Mouse (Mus musculus): ENCODE measurements at regions not wholly inside any gene's neighbourhood (a gene's known extent, or its start where the extent isn't known, plus 50 kb on each side); places are given as distances from the start of the nearest gene placed in this dataset.

DNA sequence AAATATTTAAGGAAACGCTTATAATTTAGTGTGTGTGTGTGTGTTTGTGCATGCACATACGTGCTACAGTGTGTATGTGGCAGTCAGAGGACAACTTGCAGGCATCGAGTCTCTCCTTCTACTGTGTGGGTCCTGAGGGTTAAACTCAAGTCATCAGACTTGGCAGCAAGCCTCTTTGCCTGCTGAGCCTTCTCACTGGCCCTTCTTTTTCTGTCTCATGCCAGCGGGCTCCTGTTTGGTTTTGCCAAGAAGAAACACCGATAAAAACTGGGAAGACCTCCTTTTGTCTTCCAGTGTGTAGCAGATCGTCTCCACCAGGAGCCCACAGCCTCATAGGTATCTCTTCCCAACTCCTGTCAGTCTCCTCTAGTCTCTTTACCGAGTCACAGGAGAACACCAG lies 81.9 kb upstream of the Rbpj start:
- H3K9ac ChIP-seq = no peak overlapping the region
- 87% methylated on average over 7 of the region's 7 CpGs for WGBS
- no peak for ATAC-seq (ENCODE audit: insufficient read depth, low FRiP score, low read depth)
- H3K4me3 ChIP-seq (replicated peaks) = no peak overlapping the region
- H3K9me3 ChIP-seq = no peaks in the 10 kb centered on the region
- H3K36me3 ChIP-seq = no peaks in the 10 kb centered on the region
- H3K27ac ChIP-seq = no peak overlapping the region
- H3K27me3 ChIP-seq (replicated peaks) = no peaks in the 10 kb centered on the region
- no peak overlapping the region for H3K4me2 ChIP-seq
- peaks cover 14% of the 10 kb centered on the region for H3K4me1 ChIP-seq

DNA sequence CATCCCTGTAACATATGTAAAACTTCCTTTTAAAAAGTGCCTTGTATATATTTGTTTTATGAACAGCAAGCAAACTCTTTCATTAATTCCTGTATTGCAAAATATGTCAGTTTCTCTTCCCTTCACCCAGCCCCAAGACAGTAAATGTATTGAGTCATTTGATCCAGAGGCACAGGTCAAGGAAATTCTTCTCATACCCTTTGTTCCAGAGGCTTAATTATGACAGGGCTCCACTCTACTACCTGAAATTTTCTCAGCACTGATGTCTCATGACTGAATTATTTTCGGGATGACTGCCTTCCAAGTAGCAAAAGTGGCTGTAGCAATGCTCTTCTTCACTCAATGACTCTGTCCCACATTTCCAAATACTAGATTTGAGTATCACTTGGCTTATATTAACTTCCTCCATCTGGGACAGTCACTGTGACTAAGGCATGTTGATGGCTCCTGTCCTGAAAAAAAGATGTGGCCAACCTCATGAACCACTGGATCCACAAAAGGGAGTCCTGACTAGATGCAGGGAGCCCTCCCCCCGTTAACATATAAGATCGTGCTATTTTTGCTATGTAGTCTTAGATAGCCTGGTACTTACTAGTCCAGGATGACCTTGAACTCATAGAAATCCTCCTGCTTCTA lies 80.3 kb upstream of the Rbpj start:
- no peak for ATAC-seq (ENCODE audit: insufficient read depth, low FRiP score, low read depth)

DNA sequence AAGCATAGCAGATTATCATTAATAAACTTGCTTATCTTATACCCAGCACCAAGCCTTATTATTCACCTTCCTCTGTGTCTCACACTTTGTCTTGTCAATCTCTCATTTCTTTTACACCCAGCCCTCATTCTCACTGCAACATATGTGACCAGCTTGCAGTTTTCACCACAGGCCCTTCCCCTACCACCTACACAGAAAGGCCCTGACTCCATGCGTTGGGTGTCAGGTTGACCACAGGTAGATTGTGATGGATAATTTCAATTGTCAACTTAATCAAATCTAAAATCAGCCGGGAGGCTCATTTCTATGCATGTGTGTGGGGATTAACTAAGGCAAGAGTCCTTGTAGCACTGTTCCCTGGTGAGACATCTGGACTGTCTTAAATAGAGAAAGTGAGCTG lies 72.4 kb upstream of the Rbpj start:
- H3K4me2 ChIP-seq = no peak overlapping the region
- no peaks in the 10 kb centered on the region for H3K36me3 ChIP-seq
- WGBS = 81% methylated on average over 2 of the region's 2 CpGs
- H3K27ac ChIP-seq = no peak overlapping the region
- H3K9ac ChIP-seq = no peak overlapping the region
- no peak overlapping the region for H3K4me3 ChIP-seq (replicated peaks)
- H3K27me3 ChIP-seq (replicated peaks) = no peaks in the 10 kb centered on the region
- no peaks in the 10 kb centered on the region for H3K9me3 ChIP-seq
- no peak for ATAC-seq (ENCODE audit: insufficient read depth, low FRiP score, low read depth)
- H3K4me1 ChIP-seq = no peaks in the 10 kb centered on the region

More for the DNA sequence above, 80.3 kb upstream of the Rbpj start:
- Histone ChIP-seq H3K9ac (no peak overlapping the region), H3K4me1 (peaks cover 4% of the 10 kb centered on the region), H3K4me3 (replicated peaks) (no peak overlapping the region), H3K27me3 (replicated peaks) (no peaks in the 10 kb centered on the region), H3K9me3 (no peaks in the 10 kb centered on the region), H3K36me3 (no peaks in the 10 kb centered on the region), H3K27ac (no peak overlapping the region), H3K4me2 (no peak overlapping the region)
- WGBS = 82% methylated on average over 3 of the region's 3 CpGs

DNA sequence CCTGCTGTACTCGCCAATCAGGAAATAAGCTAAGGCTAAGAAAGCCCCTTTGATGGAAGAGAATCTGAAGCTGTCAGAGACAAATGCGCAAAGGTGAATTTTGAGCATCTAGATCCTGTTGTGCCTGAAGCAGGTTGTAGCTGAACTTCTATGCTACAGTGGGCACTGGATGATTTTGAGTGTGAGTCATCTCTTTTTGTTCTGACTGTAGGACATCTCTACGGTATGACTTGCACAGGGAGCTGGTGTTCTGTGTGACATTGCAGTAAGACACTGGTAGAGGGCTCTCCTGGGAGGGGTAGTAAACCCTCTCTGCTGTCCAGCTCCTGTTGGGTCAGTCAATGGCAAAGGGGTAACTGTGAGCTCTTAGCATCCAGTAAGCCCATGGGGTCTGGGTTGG lies 71.4 kb upstream of the Rbpj start:
- no peak overlapping the region for H3K4me3 ChIP-seq (replicated peaks)
- H3K27me3 ChIP-seq (replicated peaks) = no peaks in the 10 kb centered on the region
- no peak overlapping the region for H3K4me2 ChIP-seq
- no peak overlapping the region for H3K9ac ChIP-seq
- no peaks in the 10 kb centered on the region for H3K9me3 ChIP-seq
- no peaks in the 10 kb centered on the region for H3K36me3 ChIP-seq
- H3K27ac ChIP-seq = no peak overlapping the region
- no peaks in the 10 kb centered on the region for H3K4me1 ChIP-seq
- ATAC-seq (ENCODE audit: insufficient read depth, low FRiP score, low read depth) = no peak
- 91% methylated on average over 3 of the region's 3 CpGs for WGBS

DNA sequence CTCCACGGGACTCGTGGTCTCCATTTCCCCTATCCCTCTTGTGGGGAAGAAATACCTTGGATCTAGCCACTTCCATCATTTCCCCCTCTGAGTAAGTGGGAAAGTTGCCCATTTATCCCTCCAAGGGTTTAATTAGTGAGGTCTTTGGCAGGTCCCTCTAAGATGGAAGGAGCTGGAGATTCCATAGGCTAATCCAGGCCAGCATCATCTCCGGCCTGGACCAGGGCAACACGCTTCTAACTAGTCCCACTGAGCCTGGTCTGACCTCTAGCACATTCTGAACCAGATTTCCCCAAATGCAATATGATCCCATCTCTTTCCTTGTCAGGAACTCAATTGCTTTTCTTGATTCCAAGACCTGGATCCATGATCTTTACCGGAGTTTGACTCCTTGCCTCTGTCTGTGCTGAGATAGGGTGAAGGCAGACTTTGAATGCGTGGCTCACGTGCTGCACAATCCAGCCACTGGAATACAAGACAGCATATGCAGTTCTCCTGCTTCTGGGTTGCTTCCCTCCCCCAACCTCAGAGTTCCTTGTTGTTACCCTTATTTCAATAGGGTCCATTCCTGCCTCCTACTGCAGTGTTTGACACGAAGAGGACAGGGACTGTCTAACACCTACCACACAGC lies 67.4 kb upstream of the Rbpj start:
- ATAC-seq (ENCODE audit: insufficient read depth, low FRiP score, low read depth) = no peak
- Histone ChIP-seq H3K27me3 (replicated peaks) (no peaks in the 10 kb centered on the region), H3K4me2 (no peak overlapping the region), H3K4me3 (replicated peaks) (no peak overlapping the region), H3K27ac (no peak overlapping the region), H3K9ac (no peak overlapping the region), H3K4me1 (no peaks in the 10 kb centered on the region), H3K36me3 (no peaks in the 10 kb centered on the region), H3K9me3 (no peaks in the 10 kb centered on the region)
- WGBS = 89% methylated on average over 8 of the region's 8 CpGs

DNA sequence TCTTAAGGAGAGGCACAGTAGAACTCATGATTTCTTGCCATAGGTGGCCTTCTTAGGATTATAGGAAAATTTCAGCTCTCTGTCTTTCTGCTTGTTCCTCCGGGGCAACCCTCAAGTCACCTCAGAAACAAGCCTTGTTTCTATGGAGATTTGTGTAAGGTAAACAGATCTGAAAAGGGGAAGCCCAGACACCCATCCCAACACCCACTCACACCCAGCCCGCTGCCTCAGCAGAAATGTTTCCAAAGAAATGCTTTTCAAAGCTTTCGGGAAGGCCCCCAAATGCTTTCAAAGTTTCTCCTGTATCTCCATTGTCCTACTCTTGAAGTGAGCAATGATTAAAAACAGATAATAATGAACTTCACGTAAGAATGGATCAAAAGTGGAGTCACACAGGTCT lies 64.9 kb upstream of the Rbpj start:
- H3K4me2 ChIP-seq = no peak overlapping the region
- 47% methylated on average over 4 of the region's 4 CpGs for WGBS
- H3K9ac ChIP-seq = no peak overlapping the region
- ATAC-seq (ENCODE audit: insufficient read depth, low FRiP score, low read depth) = no peak
- no peak overlapping the region for H3K27ac ChIP-seq
- H3K9me3 ChIP-seq = no peaks in the 10 kb centered on the region
- no peaks in the 10 kb centered on the region for H3K36me3 ChIP-seq
- no peaks in the 10 kb centered on the region for H3K27me3 ChIP-seq (replicated peaks)
- H3K4me3 ChIP-seq (replicated peaks) = no peak overlapping the region
- H3K4me1 ChIP-seq = no peaks in the 10 kb centered on the region

DNA sequence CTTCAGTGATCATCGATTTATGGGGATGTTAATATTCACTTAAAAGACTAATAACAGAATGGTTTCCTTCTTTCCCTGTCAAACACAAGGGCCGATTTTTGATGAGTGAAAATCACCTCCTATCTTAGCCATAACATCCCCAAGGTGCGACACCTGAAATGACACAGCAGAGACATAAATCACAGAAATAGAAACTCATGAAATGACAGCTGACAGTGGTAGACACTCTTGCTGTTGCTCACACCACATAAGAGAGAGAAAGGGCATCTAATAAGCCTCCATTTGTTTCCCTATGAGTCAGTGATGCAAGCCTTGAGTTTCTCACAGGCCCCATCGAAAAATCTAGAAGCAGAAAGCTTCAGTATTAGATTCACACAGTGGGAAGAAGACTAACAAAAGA lies 63.9 kb upstream of the Rbpj start:
- no peaks in the 10 kb centered on the region for H3K36me3 ChIP-seq
- H3K9ac ChIP-seq = no peak overlapping the region
- WGBS = 84% methylated on average over 4 of the region's 4 CpGs
- ATAC-seq (ENCODE audit: insufficient read depth, low FRiP score, low read depth) = no peak
- no peaks in the 10 kb centered on the region for H3K27me3 ChIP-seq (replicated peaks)
- H3K27ac ChIP-seq = no peak overlapping the region
- H3K4me3 ChIP-seq (replicated peaks) = no peak overlapping the region
- H3K4me1 ChIP-seq = no peaks in the 10 kb centered on the region
- H3K4me2 ChIP-seq = no peak overlapping the region
- H3K9me3 ChIP-seq = no peaks in the 10 kb centered on the region

DNA sequence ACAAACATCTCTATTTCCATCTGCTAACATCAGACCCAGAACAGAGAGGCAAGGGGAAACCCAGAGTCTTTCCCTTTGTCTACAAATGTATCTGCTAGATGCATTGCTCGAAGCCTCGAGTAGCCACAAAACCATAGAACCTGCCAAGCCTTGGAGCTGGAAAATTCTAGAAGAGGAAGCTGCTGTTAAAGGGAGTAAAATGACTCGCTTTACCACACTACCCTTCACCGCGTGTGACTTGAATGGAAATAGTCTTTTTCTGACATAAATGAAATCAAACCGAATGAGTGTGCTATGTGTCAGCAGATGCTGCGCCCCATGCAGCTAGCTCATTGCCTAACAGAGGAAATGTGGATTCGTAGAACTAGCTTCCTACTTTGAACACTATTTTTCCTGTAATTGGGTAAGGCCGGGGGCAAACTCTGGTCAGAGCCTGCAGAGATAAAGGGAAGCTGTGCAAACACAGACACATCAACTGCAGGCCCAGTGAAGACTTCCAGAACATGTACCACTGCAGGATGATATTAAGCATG lies 63.3 kb upstream of the Rbpj start:
- WGBS = 72% methylated on average over 9 of the region's 9 CpGs
- no peak for ATAC-seq (ENCODE audit: insufficient read depth, low FRiP score, low read depth)
- Histone ChIP-seq H3K27me3 (replicated peaks) (no peaks in the 10 kb centered on the region), H3K4me2 (no peak overlapping the region), H3K27ac (no peak overlapping the region), H3K4me3 (replicated peaks) (no peak overlapping the region), H3K36me3 (no peaks in the 10 kb centered on the region), H3K4me1 (no peaks in the 10 kb centered on the region), H3K9ac (no peak overlapping the region), H3K9me3 (no peaks in the 10 kb centered on the region)

DNA sequence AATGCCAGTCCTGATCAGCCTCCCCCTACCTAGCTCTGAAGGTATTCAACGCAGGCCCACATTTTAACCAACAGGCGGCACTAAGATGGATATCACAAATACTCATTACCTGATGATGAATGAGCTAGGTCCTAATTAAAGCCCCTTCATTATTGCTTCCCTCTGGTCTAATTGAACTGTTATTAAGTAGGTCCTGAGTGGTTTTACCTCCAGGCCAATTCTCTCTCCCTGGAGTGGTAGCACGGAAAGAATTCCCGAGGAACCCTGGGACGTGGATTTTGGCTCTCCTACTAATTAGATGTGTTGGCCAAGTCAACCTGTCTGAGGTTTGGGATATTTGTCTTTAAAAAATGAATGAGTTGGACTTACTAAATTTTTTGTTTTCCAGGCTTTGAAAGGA lies 60.0 kb upstream of the Rbpj start:
- WGBS = 87% methylated on average over 5 of the region's 5 CpGs
- Histone ChIP-seq H3K9ac (no peak overlapping the region), H3K27me3 (replicated peaks) (no peaks in the 10 kb centered on the region), H3K9me3 (no peaks in the 10 kb centered on the region), H3K36me3 (no peaks in the 10 kb centered on the region), H3K4me1 (no peaks in the 10 kb centered on the region), H3K4me3 (replicated peaks) (no peak overlapping the region), H3K4me2 (no peak overlapping the region), H3K27ac (no peak overlapping the region)
- no peak for ATAC-seq (ENCODE audit: insufficient read depth, low FRiP score, low read depth)

DNA sequence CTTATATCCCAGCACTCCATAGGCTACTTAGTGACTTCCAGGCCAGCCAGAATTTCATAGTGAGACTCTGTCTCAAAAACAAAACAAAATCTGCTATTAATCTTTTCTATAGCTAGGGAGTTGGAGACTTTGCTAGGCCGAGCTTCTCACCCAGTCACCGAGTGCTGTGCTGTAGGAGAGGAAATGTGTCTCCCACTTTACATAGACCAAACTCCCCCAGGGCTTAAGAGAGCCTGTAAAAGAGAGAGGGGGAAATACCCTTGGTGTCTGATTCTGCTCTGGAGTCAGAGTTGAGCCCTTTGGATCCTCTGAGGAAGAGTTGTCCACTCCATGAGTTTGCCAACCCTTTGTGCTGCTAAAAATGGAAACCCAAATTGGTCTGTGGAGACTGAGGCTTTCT lies 58.3 kb upstream of the Rbpj start:
- Histone ChIP-seq H3K27me3 (replicated peaks) (no peaks in the 10 kb centered on the region), H3K9me3 (no peaks in the 10 kb centered on the region)
- WGBS = 64% methylated on average over 2 of the region's 2 CpGs

DNA sequence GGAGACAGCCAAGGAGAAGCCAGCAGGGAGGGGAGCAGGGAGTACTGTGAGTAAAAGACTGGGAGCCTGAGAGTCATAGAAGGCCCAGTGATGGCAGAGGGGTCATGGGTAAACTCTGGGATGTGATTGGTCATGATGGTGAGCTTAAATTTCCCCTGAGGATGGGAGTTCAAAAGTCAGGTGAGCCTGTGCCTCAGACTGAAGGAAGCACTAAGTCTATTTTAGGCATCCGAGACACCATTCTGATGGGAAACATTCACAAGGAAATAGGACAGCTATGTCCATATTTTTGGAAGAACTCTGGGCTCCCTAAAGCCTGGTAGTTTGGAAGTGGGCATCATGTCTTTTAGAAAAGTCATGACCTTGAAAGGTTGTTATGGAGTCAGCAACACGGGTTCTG lies 57.7 kb upstream of the Rbpj start:
- WGBS = 87% methylated on average over 2 of the region's 2 CpGs
- Histone ChIP-seq H3K4me3 (replicated peaks) (no peak overlapping the region), H3K27me3 (replicated peaks) (no peaks in the 10 kb centered on the region), H3K9ac (no peak overlapping the region), H3K4me2 (no peak overlapping the region), H3K9me3 (no peaks in the 10 kb centered on the region), H3K27ac (no peak overlapping the region), H3K36me3 (no peaks in the 10 kb centered on the region), H3K4me1 (no peaks in the 10 kb centered on the region)
- no peak for ATAC-seq (ENCODE audit: insufficient read depth, low FRiP score, low read depth)

More for the DNA sequence above, 58.3 kb upstream of the Rbpj start:
- Histone ChIP-seq H3K9ac (no peak overlapping the region), H3K27ac (no peak overlapping the region), H3K4me2 (no peak overlapping the region), H3K4me1 (no peaks in the 10 kb centered on the region), H3K36me3 (no peaks in the 10 kb centered on the region), H3K4me3 (replicated peaks) (no peak overlapping the region)
- no peak for ATAC-seq (ENCODE audit: insufficient read depth, low FRiP score, low read depth)

DNA sequence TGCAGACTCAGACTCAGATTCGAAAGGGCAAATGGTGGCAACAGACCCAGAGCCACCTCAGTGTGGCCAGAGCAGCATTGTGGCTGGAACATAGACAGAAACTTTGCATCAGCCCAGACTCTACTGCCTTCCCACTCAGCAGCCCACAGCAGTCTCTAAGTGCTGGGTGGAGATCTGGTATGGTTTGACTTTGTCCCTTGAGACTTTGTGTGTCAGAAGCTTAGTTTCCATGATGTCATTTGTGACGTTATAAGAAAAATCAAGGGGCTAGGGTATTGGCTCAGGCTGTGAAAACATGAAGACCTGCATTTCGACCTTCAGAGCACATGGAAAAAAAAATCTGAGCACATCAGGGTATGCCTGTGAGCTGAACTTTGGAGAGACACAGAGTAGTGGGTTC lies 56.2 kb upstream of the Rbpj start:
- Histone ChIP-seq H3K4me1 (no peaks in the 10 kb centered on the region), H3K27me3 (replicated peaks) (no peaks in the 10 kb centered on the region), H3K36me3 (no peaks in the 10 kb centered on the region), H3K9me3 (no peaks in the 10 kb centered on the region), H3K27ac (no peak overlapping the region), H3K4me2 (no peak overlapping the region), H3K4me3 (replicated peaks) (no peak overlapping the region), H3K9ac (no peak overlapping the region)
- ATAC-seq (ENCODE audit: insufficient read depth, low FRiP score, low read depth) = no peak
- WGBS = 76% methylated on average over 3 of the region's 3 CpGs

Measured in stomach, embryonic 15.5 days (tissue).